Mouse (Mus musculus): ENCODE measurements around the gene Rab3gap2.

DNA sequence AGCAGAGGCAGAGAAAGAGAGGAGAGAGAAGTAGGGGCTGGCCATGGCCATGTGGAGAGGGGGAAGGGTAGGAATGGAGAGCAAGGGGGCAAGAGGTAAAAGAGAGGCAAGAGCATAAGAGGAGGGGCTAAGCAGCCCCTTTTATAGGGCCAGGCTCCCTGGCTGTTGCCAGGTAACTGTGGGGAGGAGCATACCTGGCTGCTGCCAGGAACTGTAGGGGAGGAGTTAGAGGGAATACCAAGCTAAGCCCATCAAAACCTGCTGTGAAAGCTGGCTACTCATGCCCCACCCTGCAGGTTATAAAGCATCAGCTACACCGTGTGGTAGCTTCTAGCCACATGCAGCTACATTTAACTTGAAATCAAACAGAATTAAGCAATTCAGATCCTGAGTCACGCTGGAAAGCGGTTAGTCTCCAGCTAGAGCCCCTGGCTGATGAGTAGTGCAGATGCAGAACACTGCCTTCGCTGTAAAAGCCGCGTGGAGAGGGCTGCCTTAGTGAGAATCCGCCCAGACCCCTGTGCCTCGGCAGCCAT, 5.8 kb downstream of the Rab3gap2 start:
- TF ChIP-seq GATA1 (IDR thresholded peaks at IDR 0.05; ENCODE audit: low read length) (no peak), TAL1 (IDR thresholded peaks at IDR 0.05; ENCODE audit: low read length) (no peak)

All from erythroblast, embryonic 14.5 days (primary cell).